Mouse (Mus musculus) inflammation-experienced regulatory T-cells, adult 6 months (primary cell): Measurements from ENCODE around the gene Xpnpep1. TPM values are rescaled to one million over a fixed set of nuclear protein-coding genes. Genes with fewer than 3 reads are reported as not detected.

Source experiments
- ATAC-seq: one replicate; pipeline ENCODE4 v1.8.0; 2017
- polyA plus RNA-seq, 3 experiments: library from polyadenylated mRNA; unstranded; fragments of 100-300 nt; shearing (Covaris generic); gene quantifications; one replicate each; pipeline ENCODE4 v1.2.1; 2017

Xpnpep1 gene
- polyA plus RNA-seq, 3 experiments from 2014 or later = 53.6 to 68.4 (median 60.5) TPM

DNA sequence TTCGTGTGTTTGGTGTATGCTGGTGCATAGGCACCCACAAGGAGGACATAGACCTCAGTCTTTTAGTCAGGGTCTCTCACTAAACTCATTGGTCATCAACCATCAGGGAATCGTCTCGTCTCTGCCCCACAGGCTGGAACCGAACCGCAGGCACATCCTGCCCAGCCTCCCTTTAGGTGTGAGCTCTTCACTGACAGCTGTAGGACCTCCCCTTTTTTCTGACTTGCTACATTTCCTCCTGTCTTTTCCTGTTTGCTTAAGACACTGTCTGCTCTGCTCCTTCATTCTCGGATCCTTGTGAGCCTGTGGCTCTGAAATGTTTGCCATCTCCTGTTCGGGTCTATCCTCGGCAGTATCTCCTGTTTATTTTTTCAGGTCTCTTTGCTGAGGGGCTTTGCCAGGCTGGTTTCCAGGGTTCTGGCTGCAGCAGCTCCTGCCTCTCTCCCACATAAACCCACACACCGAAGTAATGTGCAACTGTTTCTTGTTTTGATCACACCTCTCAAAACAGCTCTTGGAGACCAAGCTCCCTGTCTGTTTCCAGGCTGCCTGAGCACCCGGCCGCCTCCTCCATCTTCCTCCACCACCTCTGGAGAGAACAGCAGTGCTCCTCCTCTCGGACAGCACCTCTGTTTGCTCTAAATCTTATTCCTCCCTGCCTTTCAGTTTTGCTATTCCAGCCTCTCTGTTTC lies 60.8 kb downstream of the Xpnpep1 start:
- ATAC-seq = peak; percentile 32

DNA sequence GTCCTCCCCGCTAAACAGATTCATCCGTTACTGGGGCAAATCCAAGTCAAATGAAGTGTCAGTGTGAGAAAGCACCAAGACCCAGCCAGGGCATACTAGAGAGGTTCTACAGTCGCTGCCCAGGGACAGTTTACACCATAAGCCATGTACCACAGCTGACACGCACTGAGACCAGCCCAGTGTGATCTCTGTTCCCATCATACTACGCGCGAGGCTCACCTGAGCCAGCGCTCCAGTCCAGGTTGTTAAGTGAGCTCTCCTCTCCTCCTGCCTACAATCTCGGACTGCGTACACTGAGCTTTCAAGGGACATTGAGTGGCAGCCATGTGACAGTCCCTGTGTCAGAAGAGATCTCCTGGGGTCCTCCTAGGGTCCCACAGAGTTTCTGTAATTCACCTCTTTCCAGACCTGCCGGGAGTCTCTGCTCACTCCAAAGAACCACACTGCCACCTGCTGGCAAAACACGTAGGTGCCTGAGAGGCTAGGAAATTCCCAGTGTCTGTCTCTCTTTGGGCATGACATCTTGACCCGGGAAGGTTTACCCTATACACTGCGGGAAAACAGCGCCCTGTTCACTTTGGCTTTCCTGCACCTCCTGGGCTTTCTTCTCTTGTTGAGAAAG lies 64.3 kb downstream of the Xpnpep1 start:
- no peak for ATAC-seq

DNA sequence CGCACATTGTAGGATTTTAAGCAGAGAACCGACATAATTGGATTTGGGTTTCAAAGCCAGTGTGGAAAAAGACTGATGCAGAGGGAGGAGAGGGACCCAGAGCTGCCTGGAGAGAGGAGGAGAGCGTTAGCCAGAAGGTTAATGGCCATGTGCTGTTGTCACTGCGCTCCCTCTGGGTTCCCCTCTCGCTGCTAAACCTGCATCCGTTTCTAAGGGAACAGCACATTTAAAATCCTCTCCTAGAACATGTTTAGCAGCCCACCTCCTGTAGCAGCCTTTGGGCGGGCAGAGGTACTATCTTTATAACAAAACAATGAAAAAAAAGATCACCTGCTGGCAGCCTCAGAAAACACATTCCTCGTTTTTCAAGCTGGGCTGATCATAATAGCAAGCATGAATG lies 73.7 kb downstream of the Xpnpep1 start:
- no peak for ATAC-seq

DNA sequence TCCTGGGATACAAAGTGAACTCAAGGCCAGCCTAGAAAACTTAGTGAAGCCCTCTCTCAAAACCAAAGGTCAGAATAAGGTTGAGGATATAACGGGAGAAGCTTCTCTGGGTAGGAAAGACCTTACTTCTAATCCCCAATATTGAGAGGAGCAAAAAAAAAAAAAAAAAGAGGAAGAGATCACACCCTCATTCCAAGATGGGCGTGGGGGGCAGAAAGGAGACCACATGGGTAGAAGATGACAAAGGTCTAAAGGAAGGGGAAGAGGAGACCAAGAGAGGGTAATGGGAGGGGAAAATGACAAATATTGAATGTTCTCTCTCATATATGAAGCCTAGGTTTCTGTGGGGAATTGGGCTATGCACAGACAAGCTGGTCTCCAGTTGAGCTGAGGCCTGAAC lies 77.3 kb downstream of the Xpnpep1 start:
- ATAC-seq = no peak

DNA sequence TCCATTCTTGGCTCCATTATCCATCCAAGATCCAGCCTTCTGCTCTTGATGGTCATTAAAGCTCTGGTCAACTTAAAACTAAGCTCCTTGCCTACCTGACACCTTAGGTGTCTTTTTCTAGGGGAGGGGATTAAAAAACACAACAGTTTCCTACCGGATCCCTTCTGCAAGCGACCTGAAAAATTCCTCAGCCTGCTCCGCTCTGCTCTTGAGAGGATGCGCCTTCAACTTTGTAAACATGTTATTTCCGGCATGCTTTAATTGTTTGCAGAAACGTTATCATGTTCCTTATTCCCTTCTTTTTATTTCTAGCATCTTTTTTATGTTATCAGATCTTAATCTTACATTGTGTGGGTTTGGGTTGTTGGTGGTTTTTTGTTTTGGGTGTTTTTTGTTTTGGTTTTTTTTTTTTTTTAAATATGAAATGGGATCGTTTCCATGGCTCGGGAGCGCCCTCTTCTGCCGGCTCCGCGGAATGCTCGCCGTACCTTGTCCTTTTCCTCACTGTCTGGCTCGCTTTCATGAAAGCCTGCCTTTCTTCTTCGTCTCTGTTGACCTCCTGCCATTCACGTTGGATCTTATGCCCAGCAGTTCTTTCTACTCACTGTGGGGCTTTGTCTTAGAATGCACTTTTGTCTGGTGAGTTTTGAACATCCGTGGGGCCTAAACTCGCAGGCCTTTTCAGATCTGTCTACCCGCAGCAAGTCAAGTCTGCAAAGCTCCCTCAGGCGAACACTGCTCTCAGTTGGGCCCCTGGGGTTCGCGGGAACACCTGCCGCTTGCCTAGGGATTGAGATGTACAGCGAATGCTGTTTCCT lies 117.1 kb downstream of the Xpnpep1 start:
- no peak for ATAC-seq

DNA sequence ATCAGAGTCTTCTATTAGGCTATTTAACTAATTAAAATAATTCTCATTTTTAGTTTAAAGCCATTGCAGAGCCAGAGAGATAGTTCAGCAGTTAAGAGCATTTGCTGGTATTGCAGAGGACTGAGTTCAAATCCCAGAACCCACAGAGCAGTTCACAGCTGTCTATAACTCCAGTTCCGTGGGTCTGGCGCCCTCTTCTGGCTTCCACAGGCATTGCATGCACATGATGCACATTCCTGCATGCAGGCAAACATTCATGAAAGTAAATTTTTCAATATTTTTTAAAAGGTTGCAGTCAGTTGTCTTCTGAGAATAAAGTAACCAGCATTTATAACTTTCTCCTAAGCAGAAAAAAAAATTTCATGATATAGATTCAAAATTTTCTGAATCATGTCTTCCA lies 135.8 kb downstream of the Xpnpep1 start:
- no peak for ATAC-seq

DNA sequence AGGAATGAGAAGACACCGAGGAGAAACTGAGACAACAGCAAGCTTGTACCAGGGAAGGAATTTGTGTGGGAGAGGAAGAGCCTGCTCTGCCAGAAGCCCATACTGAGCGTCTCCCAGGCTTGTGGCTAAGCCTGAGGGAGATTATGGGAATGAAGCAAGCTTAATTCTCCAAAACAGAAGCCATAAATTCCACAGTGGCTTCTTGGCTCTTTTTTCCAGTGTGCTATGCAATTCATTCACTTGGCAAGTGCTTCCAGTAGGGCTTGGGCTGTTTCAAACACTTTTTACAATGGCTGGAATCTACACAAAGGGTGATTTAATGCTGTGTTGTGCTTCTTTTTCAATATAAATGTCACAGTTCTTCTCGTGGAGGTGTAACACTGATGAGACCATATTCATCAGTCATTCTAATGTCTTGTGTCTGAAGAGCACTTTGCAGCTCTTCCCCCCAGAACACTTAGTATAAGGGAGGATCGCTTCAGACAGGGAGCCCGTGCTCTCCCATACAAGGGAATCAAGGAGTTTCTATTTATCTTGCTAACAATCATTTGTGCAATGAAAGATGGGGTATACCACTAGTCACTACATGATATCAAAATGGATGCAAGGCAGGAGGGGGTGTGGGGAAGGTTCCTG lies 148.1 kb downstream of the Xpnpep1 start:
- ATAC-seq = no peak

Other genes starting within 250 kb of the Xpnpep1 start
- gene Add3, start 100.2 kb upstream of the Xpnpep1 start, polyA plus RNA-seq = 100 to 1,000 TPM; 100 to 138 (median 112) TPM